Mouse (Mus musculus): ENCODE results near the gene Dicer1. TPM values are rescaled to one million over a fixed set of nuclear protein-coding genes. Genes with fewer than 3 reads are reported as not detected.

Gene Dicer1
- polyA plus RNA-seq, 1 experiment from 2014 or later: 24.6 TPM

GRCm38 (mm10) chr12:104715453-104715852 lies 36.3 kb downstream of the Dicer1 start:
- DNase-seq (ENCODE audit: low spot score) (no peak), ATAC-seq (replicated peaks; ENCODE audit: low FRiP score, low TSS enrichment, low read depth) (no peak)
- Histone ChIP-seq H3K36me3 (ENCODE audit: control insufficient read depth, insufficient read depth, low read length) (peaks cover 75% of the 10 kb centered on the region), H3K4me1 (replicated peaks; ENCODE audit: control insufficient read depth, insufficient read depth, low read length) (no peaks in the 10 kb centered on the region), H3K27me3 (replicated peaks; ENCODE audit: control insufficient read depth, insufficient read depth, low read length) (no peaks in the 10 kb centered on the region), H3K4me2 (ENCODE audit: low read length) (no peak overlapping the region), H3K9me3 (ENCODE audit: control insufficient read depth, low read length) (no peaks in the 10 kb centered on the region), H3K4me3 (ENCODE audit: low read depth, low read length) (no peak overlapping the region), H3K27ac (ENCODE audit: low read depth) (no peak overlapping the region), H3K9ac (ENCODE audit: low read length) (no peak overlapping the region)
- 87% methylated on average over 5 of the region's 5 CpGs for WGBS

DNA sequence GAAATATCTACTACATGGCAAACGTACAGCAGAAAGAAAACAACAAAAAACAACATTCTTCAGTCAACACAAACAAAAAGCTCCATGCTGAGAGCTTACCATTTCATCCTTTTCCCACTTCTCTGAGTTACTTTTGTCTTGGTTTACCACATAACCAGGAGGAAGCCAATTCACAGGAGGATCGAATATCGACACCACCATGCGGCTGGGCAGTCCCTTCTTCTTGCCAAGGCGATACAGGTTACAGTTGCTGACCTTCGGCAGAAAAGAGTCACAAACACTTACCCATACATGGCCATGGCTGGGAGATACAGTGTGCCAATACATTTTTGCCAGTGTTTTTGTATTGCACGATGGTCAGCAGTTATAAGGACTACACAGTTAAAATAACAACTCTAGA lies 51.5 kb downstream of the Dicer1 start:
- Histone ChIP-seq H3K36me3 (ENCODE audit: control insufficient read depth, insufficient read depth, low read length) (peaks cover 78% of the 10 kb centered on the region), H3K27me3 (replicated peaks; ENCODE audit: control insufficient read depth, insufficient read depth, low read length) (no peaks in the 10 kb centered on the region), H3K27ac (ENCODE audit: low read depth) (no peak overlapping the region), H3K4me2 (ENCODE audit: low read length) (no peak overlapping the region), H3K9me3 (ENCODE audit: control insufficient read depth, low read length) (no peaks in the 10 kb centered on the region), H3K9ac (ENCODE audit: low read length) (no peak overlapping the region), H3K4me3 (ENCODE audit: low read depth, low read length) (no peak overlapping the region), H3K4me1 (replicated peaks; ENCODE audit: control insufficient read depth, insufficient read depth, low read length) (no peaks in the 10 kb centered on the region)
- ATAC-seq (replicated peaks; ENCODE audit: low FRiP score, low TSS enrichment, low read depth) (no peak), DNase-seq (ENCODE audit: low spot score) (no peak)
- WGBS: 69% methylated on average over 7 of the region's 7 CpGs

- Histone ChIP-seq H3K4me3 (ENCODE audit: low read depth, low read length) (no peak overlapping the region), H3K4me1 (replicated peaks; ENCODE audit: control insufficient read depth, insufficient read depth, low read length) (no peaks in the 10 kb centered on the region), H3K9ac (ENCODE audit: low read length) (no peak overlapping the region), H3K4me2 (ENCODE audit: low read length) (no peak overlapping the region), H3K9me3 (ENCODE audit: control insufficient read depth, low read length) (no peaks in the 10 kb centered on the region), H3K27me3 (replicated peaks; ENCODE audit: control insufficient read depth, insufficient read depth, low read length) (no peaks in the 10 kb centered on the region), H3K27ac (ENCODE audit: low read depth) (no peak overlapping the region), H3K36me3 (ENCODE audit: control insufficient read depth, insufficient read depth, low read length) (peaks cover 79% of the 10 kb centered on the region)
- WGBS: 43% methylated on average over 8 of the region's 8 CpGs
- ATAC-seq (replicated peaks; ENCODE audit: low FRiP score, low TSS enrichment, low read depth): no peak; the same call in 1 of the 2 replicates
- DNase-seq (ENCODE audit: low spot score): peak; percentile 66
Observed at GRCm38 (mm10) chr12:104699753-104700152, 52.0 kb downstream of the Dicer1 start.

- no peak for ATAC-seq (replicated peaks; ENCODE audit: low FRiP score, low TSS enrichment, low read depth)
- DNase-seq (ENCODE audit: low spot score): no peak
- 86% methylated on average over 2 of the region's 2 CpGs for WGBS
- H3K9ac ChIP-seq (ENCODE audit: low read length): no peak overlapping the region
- no peaks in the 10 kb centered on the region for H3K9me3 ChIP-seq (ENCODE audit: control insufficient read depth, low read length)
- no peak overlapping the region for H3K27ac ChIP-seq (ENCODE audit: low read depth)
- no peak overlapping the region for H3K4me2 ChIP-seq (ENCODE audit: low read length)
- no peaks in the 10 kb centered on the region for H3K27me3 ChIP-seq (replicated peaks; ENCODE audit: control insufficient read depth, insufficient read depth, low read length)
- H3K4me3 ChIP-seq (ENCODE audit: low read depth, low read length): no peak overlapping the region
- H3K36me3 ChIP-seq (ENCODE audit: control insufficient read depth, insufficient read depth, low read length): peaks cover 77% of the 10 kb centered on the region
- no peaks in the 10 kb centered on the region for H3K4me1 ChIP-seq (replicated peaks; ENCODE audit: control insufficient read depth, insufficient read depth, low read length)
Observed at GRCm38 (mm10) chr12:104695514-104695913, 56.2 kb downstream of the Dicer1 start.

DNA sequence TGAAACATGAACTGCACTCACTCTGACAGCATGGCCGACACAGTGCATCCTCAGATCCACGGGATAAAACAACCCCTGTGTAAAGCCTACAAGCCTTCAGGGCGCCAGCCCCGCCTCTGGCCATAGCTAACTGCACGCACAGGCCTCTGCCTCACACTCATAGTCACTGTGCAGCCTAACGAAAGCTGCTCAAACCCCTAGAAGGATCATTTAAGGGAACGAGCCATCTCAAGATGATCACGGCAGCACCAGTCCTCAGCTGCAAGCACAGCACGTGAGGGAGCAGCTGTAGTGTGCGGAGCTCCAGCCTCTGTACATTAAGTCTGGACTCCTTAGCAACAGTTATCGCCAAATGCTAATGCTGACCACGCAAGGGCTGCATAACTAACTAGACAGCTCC lies 58.9 kb downstream of the Dicer1 start:
- WGBS: 83% methylated on average over 12 of the region's 12 CpGs
- H3K27ac ChIP-seq (ENCODE audit: low read depth): no peak overlapping the region
- no peak overlapping the region for H3K9ac ChIP-seq (ENCODE audit: low read length)
- H3K4me3 ChIP-seq (ENCODE audit: low read depth, low read length): no peak overlapping the region
- ATAC-seq (replicated peaks; ENCODE audit: low FRiP score, low TSS enrichment, low read depth): no peak
- no peaks in the 10 kb centered on the region for H3K27me3 ChIP-seq (replicated peaks; ENCODE audit: control insufficient read depth, insufficient read depth, low read length)
- peaks cover 82% of the 10 kb centered on the region for H3K36me3 ChIP-seq (ENCODE audit: control insufficient read depth, insufficient read depth, low read length)
- DNase-seq (ENCODE audit: low spot score): no peak
- H3K4me1 ChIP-seq (replicated peaks; ENCODE audit: control insufficient read depth, insufficient read depth, low read length): no peaks in the 10 kb centered on the region
- no peaks in the 10 kb centered on the region for H3K9me3 ChIP-seq (ENCODE audit: control insufficient read depth, low read length)
- H3K4me2 ChIP-seq (ENCODE audit: low read length): no peak overlapping the region

DNA sequence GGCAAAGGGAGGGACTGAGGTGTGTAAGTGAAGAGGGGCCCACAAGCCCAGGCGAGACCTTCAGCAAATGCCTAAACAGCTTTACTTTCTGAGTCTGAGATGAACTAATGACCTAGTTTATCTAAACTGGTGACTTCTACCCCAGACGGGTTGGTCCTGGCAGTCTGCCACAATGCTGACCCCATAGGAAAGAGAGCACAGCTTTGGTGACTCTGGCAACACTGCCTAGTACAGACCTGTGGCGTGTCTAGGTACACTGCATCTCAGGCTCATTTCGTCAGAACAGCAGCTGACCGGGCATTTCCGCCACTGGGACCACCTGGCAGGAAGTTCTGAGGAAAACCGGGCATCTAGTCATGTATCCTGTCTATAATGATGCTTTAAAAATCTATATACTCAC lies 61.3 kb downstream of the Dicer1 start:
- Histone ChIP-seq H3K27ac (ENCODE audit: low read depth) (no peak overlapping the region), H3K4me1 (replicated peaks; ENCODE audit: control insufficient read depth, insufficient read depth, low read length) (no peaks in the 10 kb centered on the region), H3K27me3 (replicated peaks; ENCODE audit: control insufficient read depth, insufficient read depth, low read length) (no peaks in the 10 kb centered on the region), H3K36me3 (ENCODE audit: control insufficient read depth, insufficient read depth, low read length) (peaks cover 72% of the 10 kb centered on the region), H3K9me3 (ENCODE audit: control insufficient read depth, low read length) (no peaks in the 10 kb centered on the region), H3K4me2 (ENCODE audit: low read length) (no peak overlapping the region), H3K9ac (ENCODE audit: low read length) (no peak overlapping the region), H3K4me3 (ENCODE audit: low read depth, low read length) (no peak overlapping the region)
- ATAC-seq (replicated peaks; ENCODE audit: low FRiP score, low TSS enrichment, low read depth) (no peak), DNase-seq (ENCODE audit: low spot score) (no peak)
- WGBS: 70% methylated on average over 7 of the region's 7 CpGs

DNA sequence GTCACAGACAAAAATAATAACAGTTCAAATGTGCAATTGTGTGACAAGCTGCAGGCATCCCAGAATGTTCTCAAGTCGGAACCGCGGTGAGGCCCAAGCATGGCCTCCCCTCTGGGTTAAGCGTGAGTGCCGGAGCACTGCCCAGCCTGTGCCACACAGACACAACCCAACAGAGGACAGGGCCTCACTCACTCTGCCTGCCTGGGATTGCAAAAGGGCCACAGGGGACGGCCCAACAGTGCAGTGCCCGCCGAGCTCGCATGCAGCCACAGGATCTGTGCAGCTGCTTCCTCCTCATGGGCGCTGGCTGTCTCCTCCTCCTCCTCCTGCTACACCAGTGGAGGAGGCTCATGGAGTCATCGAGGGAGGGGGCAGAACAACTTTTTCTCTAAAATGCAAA lies 62.9 kb downstream of the Dicer1 start:
- no peak for DNase-seq (ENCODE audit: low spot score)
- H3K9me3 ChIP-seq (ENCODE audit: control insufficient read depth, low read length): no peaks in the 10 kb centered on the region
- no peak; the same call in 1 of the 2 replicates for ATAC-seq (replicated peaks; ENCODE audit: low FRiP score, low TSS enrichment, low read depth)
- no peaks in the 10 kb centered on the region for H3K4me1 ChIP-seq (replicated peaks; ENCODE audit: control insufficient read depth, insufficient read depth, low read length)
- H3K36me3 ChIP-seq (ENCODE audit: control insufficient read depth, insufficient read depth, low read length): peaks cover 57% of the 10 kb centered on the region
- WGBS: 87% methylated on average over 11 of the region's 11 CpGs
- H3K27me3 ChIP-seq (replicated peaks; ENCODE audit: control insufficient read depth, insufficient read depth, low read length): no peaks in the 10 kb centered on the region
- H3K4me2 ChIP-seq (ENCODE audit: low read length): no peak overlapping the region
- H3K9ac ChIP-seq (ENCODE audit: low read length): no peak overlapping the region
- no peak overlapping the region for H3K4me3 ChIP-seq (ENCODE audit: low read depth, low read length)
- no peak overlapping the region for H3K27ac ChIP-seq (ENCODE audit: low read depth)

DNA sequence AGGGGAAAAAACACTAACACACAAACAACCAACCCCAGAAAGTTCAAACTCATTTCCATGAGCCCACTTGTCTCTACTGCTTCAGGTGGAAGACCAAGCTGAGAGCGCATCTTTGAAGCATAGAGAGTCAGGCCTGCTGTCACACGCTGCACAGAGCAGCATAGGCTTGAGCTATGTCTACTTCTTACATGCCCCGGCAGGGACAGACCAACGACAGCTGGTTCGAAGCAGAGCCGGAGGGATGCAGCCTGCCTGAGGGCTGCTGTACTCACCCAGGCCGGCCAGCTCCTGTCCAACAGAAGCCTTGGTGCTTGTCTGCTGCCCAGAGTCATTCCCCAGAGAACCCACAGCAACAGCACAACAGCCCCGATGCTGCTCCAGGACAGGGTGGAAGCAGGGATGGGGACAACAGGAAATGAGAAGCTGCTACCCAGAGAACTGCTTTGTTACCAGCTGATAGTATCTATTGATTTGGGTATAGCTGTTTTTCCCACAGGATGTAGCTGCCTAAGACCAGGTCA lies 67.3 kb downstream of the Dicer1 start:
- peaks cover 22% of the 10 kb centered on the region for H3K36me3 ChIP-seq (ENCODE audit: control insufficient read depth, insufficient read depth, low read length)
- H3K9ac ChIP-seq (ENCODE audit: low read length): no peak overlapping the region
- H3K4me2 ChIP-seq (ENCODE audit: low read length): no peak overlapping the region
- DNase-seq (ENCODE audit: low spot score) (no peak), ATAC-seq (replicated peaks; ENCODE audit: low FRiP score, low TSS enrichment, low read depth) (no peak)
- H3K27me3 ChIP-seq (replicated peaks; ENCODE audit: control insufficient read depth, insufficient read depth, low read length): no peaks in the 10 kb centered on the region
- no peak overlapping the region for H3K27ac ChIP-seq (ENCODE audit: low read depth)
- no peaks in the 10 kb centered on the region for H3K9me3 ChIP-seq (ENCODE audit: control insufficient read depth, low read length)
- WGBS: 78% methylated on average over 8 of the region's 8 CpGs
- no peaks in the 10 kb centered on the region for H3K4me1 ChIP-seq (replicated peaks; ENCODE audit: control insufficient read depth, insufficient read depth, low read length)
- H3K4me3 ChIP-seq (ENCODE audit: low read depth, low read length): no peak overlapping the region

DNA sequence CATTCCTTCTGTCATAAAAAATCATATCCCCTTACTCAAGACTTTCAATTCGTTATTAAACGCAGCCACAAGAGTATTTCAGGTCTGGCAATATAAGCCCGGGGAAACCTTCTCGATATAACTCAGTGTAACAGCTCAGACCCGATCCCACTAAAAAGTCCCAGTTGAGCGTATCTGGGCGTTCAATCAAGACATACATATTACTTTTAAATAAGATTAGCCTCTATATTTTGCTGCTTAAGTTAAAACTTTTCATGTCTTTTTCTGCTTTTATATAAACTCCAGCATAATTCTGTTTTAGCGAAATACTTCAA lies 72.0 kb downstream of the Dicer1 start:
- no peaks in the 10 kb centered on the region for H3K36me3 ChIP-seq (ENCODE audit: control insufficient read depth, insufficient read depth, low read length)

More for the DNA sequence above, 72.0 kb downstream of the Dicer1 start:
- ATAC-seq (replicated peaks; ENCODE audit: low FRiP score, low TSS enrichment, low read depth): no peak
- no peak for DNase-seq (ENCODE audit: low spot score)
- no peaks in the 10 kb centered on the region for H3K9me3 ChIP-seq (ENCODE audit: control insufficient read depth, low read length)
- no peaks in the 10 kb centered on the region for H3K27me3 ChIP-seq (replicated peaks; ENCODE audit: control insufficient read depth, insufficient read depth, low read length)
- 0 out of 2 replicates have a peak, but pooled peaks cover 2% of the 10 kb centered on the region for H3K4me1 ChIP-seq (replicated peaks; ENCODE audit: control insufficient read depth, insufficient read depth, low read length)
- H3K4me2 ChIP-seq (ENCODE audit: low read length): no peak overlapping the region
- no peak overlapping the region for H3K9ac ChIP-seq (ENCODE audit: low read length)
- no peak overlapping the region for H3K4me3 ChIP-seq (ENCODE audit: low read depth, low read length)
- H3K27ac ChIP-seq (ENCODE audit: low read depth): no peak overlapping the region
- 45% methylated on average over 8 of the region's 8 CpGs for whole genome bisulfite sequencing
